Mouse (Mus musculus) G1E (cell line): Measurements from ENCODE around the gene Spata45.

ENCODE experiments used
- CTCF ChIP-seq: IDR thresholded peaks from 2 replicates; pipeline ENCODE4 v1.5.1; 2012; ENCODE audit warnings: low read depth, low read length, inconsistent platforms, mixed read lengths
- GATA1 ChIP-seq: IDR thresholded peaks from 2 replicates; pipeline ENCODE4 v1.6.1; 2012; ENCODE audit warnings: borderline replicate concordance, low read length, inconsistent platforms, mixed read lengths
- GATA2 ChIP-seq: IDR thresholded peaks from 2 replicates; pipeline ENCODE4 v1.6.1; 2012; ENCODE audit warnings: low read depth, low read length, inconsistent platforms, borderline replicate concordance
- POLR2AphosphoS5 ChIP-seq: IDR thresholded peaks from 2 replicates; pipeline ENCODE4 v1.6.1; 2012; ENCODE audit warnings: low read depth, low read length, inconsistent platforms; ENCODE audit not compliant: insufficient replicate concordance
- TAL1 ChIP-seq: conservative IDR thresholded peaks from 2 replicates; pipeline ENCODE4 v1.6.1; 2012; ENCODE audit warnings: low read depth, low read length, inconsistent platforms, mixed read lengths

- TF ChIP-seq CTCF: no peak
- no peak for TF ChIP-seq GATA1
- TF ChIP-seq GATA2: no peak
- no peak for TF ChIP-seq TAL1
- no peak for TF ChIP-seq POLR2AphosphoS5
Observed at GRCm38 (mm10) chr1:191000686-191001085, 35.8 kb upstream of the Spata45 start.
